Mouse (Mus musculus) limb, embryonic 15.5 days (tissue): Measurements from ENCODE around the gene Usp38. TPM values are rescaled to one million over a fixed set of nuclear protein-coding genes. Genes with fewer than 3 reads are reported as not detected.

Source experiments
- ATAC-seq: fragments of 200-750 bp; cut with Nextera tagmentation; 2 replicates; pipeline ENCODE4 v1.8.0; 2017; ENCODE audit warnings: low read depth, moderate TSS enrichment; ENCODE audit not compliant: insufficient number of reproducible peaks, low FRiP score, low TSS enrichment
- H3K27ac ChIP-seq: fragments of 300-500 bp; sonication (generic); 2 replicates; pipeline ENCODE4 v1.5.1; 2015; ENCODE audit warnings: moderate library complexity, mild to moderate bottlenecking, inconsistent platforms
- H3K27me3 ChIP-seq: fragments of 300-500 bp; sonication (generic); 2 replicates; pipeline ENCODE4 v1.6.1; 2015; ENCODE audit warnings: inconsistent platforms
- H3K36me3 ChIP-seq: fragments of 300-500 bp; sonication (generic); 2 replicates; pipeline ENCODE4 v1.6.1; 2015; ENCODE audit warnings: inconsistent platforms
- H3K4me1 ChIP-seq: fragments of 300-500 bp; sonication (generic); 2 replicates; pipeline ENCODE4 v1.6.1; 2015; ENCODE audit warnings: inconsistent platforms
- H3K4me2 ChIP-seq: fragments of 300-500 bp; sonication (generic); 2 replicates; pipeline ENCODE4 v1.6.1; 2015; ENCODE audit warnings: mild to moderate bottlenecking, inconsistent platforms
- H3K4me3 ChIP-seq: fragments of 300-500 bp; sonication (generic); 2 replicates; pipeline ENCODE4 v1.5.1; 2015; ENCODE audit warnings: mild to moderate bottlenecking, inconsistent platforms
- H3K9ac ChIP-seq: fragments of 300-500 bp; sonication (generic); 2 replicates; pipeline ENCODE4 v1.6.1; 2015; ENCODE audit warnings: inconsistent platforms
- H3K9me3 ChIP-seq: fragments of 300-500 bp; sonication (generic); 2 replicates; pipeline ENCODE4 v1.6.1; 2016; ENCODE audit warnings: inconsistent platforms
- WGBS: fragments of 180-500 bp; shearing (Covaris S2); methylation state at CpG from one replicate; pipeline ENCODE4 v1.1.7; 2015; 5-methylcytosine and 5-hydroxymethylcytosine counted together
- polyA plus RNA-seq: library from polyadenylated mRNA; unstranded; fragments of >200 nt; fragmentation: Nextera tagmentation; extraction: Ambion mirVana; gene quantifications from 2 replicates; pipeline ENCODE4 v1.2.1, GENCODE M21; 2015

Gene Usp38
- polyA plus RNA-seq, 1 experiment from 2014 or later = 16.6 TPM

- no peaks in the 10 kb centered on the region for H3K27me3 ChIP-seq
- H3K9ac ChIP-seq = no peak overlapping the region
- ATAC-seq = no peak
- no peaks in the 10 kb centered on the region for H3K9me3 ChIP-seq
- no peak overlapping the region for H3K4me3 ChIP-seq
- no peaks in the 10 kb centered on the region for H3K36me3 ChIP-seq
- H3K27ac ChIP-seq = no peak overlapping the region
- no peak overlapping the region for H3K4me2 ChIP-seq
- WGBS = 55% methylated on average over 4 of the region's 4 CpGs
- 0 out of 2 replicates have a peak, but pooled peaks cover 5% of the 10 kb centered on the region for H3K4me1 ChIP-seq
Observed at GRCm38 (mm10) chr8:80961070-80961609, 53.6 kb downstream of the Usp38 start.

DNA sequence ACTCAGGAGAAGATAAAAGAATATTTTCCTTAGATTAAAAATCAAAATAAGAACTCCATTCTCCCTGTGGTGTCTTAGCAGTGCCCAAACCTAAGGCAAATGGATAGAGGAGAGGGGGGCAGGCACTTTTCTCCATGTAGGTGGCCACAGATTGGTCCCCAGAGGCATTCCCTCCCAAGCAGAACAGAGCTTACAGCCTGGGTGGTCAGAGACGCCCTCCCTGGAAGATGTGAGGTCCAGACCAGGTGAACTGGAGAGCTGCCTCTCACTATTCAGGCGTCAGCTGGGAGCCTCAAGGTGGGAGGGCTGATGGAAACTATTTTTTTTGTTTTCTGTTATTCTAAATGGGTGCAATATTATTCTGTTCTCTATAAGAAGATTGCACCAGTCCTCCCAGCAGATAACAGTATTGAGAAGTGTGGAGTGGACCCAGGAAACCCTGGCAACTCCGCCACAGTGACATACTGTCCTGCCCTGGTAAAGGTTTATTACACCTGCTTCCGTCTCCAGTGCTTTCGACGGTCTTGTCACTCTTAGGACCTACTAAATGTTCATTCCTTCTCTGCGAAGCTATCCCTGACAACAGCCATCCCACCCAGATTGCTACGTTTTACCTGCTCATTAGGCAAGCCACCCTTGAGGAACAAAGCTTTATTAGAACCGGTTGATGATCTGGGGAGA lies 55.0 kb downstream of the Usp38 start:
- Histone ChIP-seq H3K27me3 (no peaks in the 10 kb centered on the region), H3K9ac (no peak overlapping the region), H3K9me3 (0 out of 2 replicates have a peak, but pooled peaks cover 3% of the 10 kb centered on the region), H3K4me1 (0 out of 2 replicates have a peak, but pooled peaks cover 5% of the 10 kb centered on the region), H3K36me3 (no peaks in the 10 kb centered on the region), H3K4me3 (no peak overlapping the region), H3K4me2 (no peak overlapping the region), H3K27ac (no peak overlapping the region)
- 51% methylated on average over 9 of the region's 9 CpGs for WGBS
- no peak for ATAC-seq

DNA sequence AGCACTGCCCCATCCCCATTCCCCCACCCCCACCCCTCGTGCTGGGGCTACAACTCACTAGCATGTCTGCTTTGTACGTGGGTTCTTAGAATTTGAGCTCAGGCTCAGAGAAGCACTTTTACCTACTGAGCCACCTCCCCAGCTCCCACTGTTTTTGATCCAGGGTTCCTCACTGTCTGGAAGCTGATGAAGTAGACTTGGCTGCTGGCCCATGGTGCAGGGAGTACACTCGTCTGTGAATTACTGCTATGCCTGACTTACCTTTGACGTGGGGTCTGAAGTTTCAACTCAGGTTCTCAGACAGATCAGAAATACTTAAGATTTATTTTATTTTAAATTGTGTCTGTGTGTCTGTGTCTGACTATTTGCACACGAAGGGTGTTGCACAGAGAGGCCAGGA lies 57.0 kb downstream of the Usp38 start:
- WGBS = 55% methylated on average over 5 of the region's 5 CpGs
- no peaks in the 10 kb centered on the region for H3K36me3 ChIP-seq
- H3K4me1 ChIP-seq = 0 out of 2 replicates have a peak, but pooled peaks cover 5% of the 10 kb centered on the region
- no peak overlapping the region for H3K9ac ChIP-seq
- no peaks in the 10 kb centered on the region for H3K27me3 ChIP-seq
- H3K9me3 ChIP-seq = 0 out of 2 replicates have a peak, but pooled peaks cover 3% of the 10 kb centered on the region
- H3K4me2 ChIP-seq = no peak overlapping the region
- H3K27ac ChIP-seq = no peak overlapping the region
- H3K4me3 ChIP-seq = no peak overlapping the region
- ATAC-seq = no peak

DNA sequence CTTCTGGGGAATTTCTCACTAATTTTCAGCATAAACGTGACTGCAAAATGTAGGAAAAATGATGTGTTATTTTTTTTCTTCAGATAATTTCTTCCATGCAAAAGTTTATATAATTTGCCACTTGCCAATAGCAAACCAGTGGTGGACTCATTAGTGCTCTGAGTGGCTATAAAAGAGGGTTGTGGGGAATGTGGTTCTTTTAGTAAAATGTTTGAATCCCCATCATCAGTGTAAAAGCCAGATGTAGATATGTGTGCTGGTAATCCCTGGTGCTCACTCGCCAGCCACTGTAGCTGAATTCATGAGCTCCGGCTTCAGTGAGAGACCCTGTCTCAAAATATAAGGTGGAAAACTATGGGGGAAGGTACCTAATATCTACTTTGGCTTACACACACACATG lies 61.8 kb downstream of the Usp38 start:
- H3K36me3 ChIP-seq = no peaks in the 10 kb centered on the region
- WGBS = 62% methylated on average over 3 of the region's 3 CpGs
- no peak for ATAC-seq

DNA sequence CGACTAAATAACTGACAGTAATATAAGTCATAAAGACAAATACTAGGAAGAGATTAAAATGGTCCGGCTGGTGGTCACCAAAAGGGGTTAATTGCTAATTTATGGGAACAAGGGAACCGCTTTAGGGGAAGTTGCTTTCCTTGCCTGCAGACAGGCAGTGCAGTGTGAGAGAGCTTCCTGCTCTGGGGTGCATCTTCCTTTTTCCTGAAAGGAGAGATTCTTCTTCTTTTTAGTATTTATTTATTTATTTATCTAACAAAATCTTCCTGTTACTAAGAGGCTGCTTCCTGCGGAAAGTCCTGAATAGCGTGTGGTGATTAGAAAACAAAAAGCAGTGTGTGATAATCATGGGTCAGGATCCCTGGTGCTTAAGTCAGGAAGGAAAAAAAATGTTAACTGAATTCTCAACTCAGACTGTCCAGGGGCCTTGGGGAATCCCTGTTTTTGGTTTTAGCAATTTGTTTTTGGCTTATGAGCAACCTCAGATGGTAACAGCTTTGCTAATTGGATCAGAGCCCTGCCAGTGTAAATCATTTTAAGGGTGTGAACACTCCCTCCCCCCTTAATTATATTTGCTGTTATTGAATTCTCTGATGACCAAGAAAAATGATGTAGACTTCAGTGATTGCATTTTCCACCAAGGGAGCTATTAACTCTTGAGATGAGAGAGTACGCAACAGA lies 62.4 kb downstream of the Usp38 start:
- Histone ChIP-seq H3K36me3 (no peaks in the 10 kb centered on the region), H3K9me3 (0 out of 2 replicates have a peak, but pooled peaks cover 3% of the 10 kb centered on the region), H3K4me2 (no peak overlapping the region), H3K27ac (no peak overlapping the region), H3K9ac (no peak overlapping the region), H3K4me3 (no peak overlapping the region), H3K4me1 (no peaks in the 10 kb centered on the region), H3K27me3 (no peaks in the 10 kb centered on the region)
- WGBS = 37% methylated on average over 6 of the region's 6 CpGs
- ATAC-seq = no peak

More for the DNA sequence above, 61.8 kb downstream of the Usp38 start:
- Histone ChIP-seq H3K9ac (no peak overlapping the region), H3K4me1 (no peaks in the 10 kb centered on the region), H3K9me3 (0 out of 2 replicates have a peak, but pooled peaks cover 3% of the 10 kb centered on the region), H3K4me2 (no peak overlapping the region), H3K4me3 (no peak overlapping the region), H3K27ac (no peak overlapping the region), H3K27me3 (no peaks in the 10 kb centered on the region)

GRCm38 (mm10) chr8:80948405-80949183 lies 66.1 kb downstream of the Usp38 start:
- no peak overlapping the region for H3K4me3 ChIP-seq
- WGBS = 59% methylated on average over 7 of the region's 7 CpGs
- no peaks in the 10 kb centered on the region for H3K36me3 ChIP-seq
- no peak for ATAC-seq
- H3K9ac ChIP-seq = no peak overlapping the region
- H3K27me3 ChIP-seq = no peaks in the 10 kb centered on the region
- H3K4me1 ChIP-seq = no peaks in the 10 kb centered on the region
- no peak overlapping the region for H3K4me2 ChIP-seq
- no peaks in the 10 kb centered on the region for H3K9me3 ChIP-seq
- no peak overlapping the region for H3K27ac ChIP-seq

GRCm38 (mm10) chr8:80943742-80944141 lies 71.0 kb downstream of the Usp38 start:
- Histone ChIP-seq H3K27ac (no peak overlapping the region), H3K9me3 (no peaks in the 10 kb centered on the region), H3K4me2 (no peak overlapping the region), H3K4me3 (no peak overlapping the region), H3K36me3 (no peaks in the 10 kb centered on the region), H3K4me1 (peaks cover 4% of the 10 kb centered on the region), H3K27me3 (no peaks in the 10 kb centered on the region), H3K9ac (no peak overlapping the region)
- ATAC-seq = no peak
- WGBS = 81% methylated on average over 3 of the region's 3 CpGs

DNA sequence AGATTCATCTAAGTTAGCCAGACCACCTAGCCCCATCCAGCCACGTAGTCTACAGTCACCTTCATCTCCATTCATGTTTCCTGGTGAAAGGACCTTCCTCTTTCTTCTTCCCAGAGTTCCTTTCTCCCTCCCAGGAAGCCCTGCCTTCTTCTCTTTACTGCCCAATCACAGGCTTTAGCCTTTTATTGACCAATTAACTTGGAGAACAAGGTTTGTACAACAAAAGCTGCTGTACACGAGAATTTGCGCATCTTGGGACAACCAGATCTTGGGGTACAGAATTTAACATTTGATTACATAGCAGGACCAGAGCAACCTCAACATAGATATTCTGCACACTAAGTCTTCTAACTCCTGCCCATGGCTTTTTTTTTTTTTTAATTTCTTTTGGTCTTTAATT lies 73.1 kb downstream of the Usp38 start:
- no peaks in the 10 kb centered on the region for H3K27me3 ChIP-seq
- no peak overlapping the region for H3K27ac ChIP-seq
- H3K36me3 ChIP-seq = no peaks in the 10 kb centered on the region
- H3K4me3 ChIP-seq = no peak overlapping the region
- peaks cover 17% of the 10 kb centered on the region for H3K4me1 ChIP-seq
- H3K9me3 ChIP-seq = no peaks in the 10 kb centered on the region
- WGBS = 83% methylated on average over 3 of the region's 3 CpGs
- no peak overlapping the region for H3K4me2 ChIP-seq
- H3K9ac ChIP-seq = no peak overlapping the region
- ATAC-seq = no peak

- ATAC-seq = 0 out of 2 replicates have a peak, but pooled peaks have one; percentile 63
- Histone ChIP-seq H3K9me3 (no peaks in the 10 kb centered on the region), H3K4me3 (no peak overlapping the region), H3K9ac (no peak overlapping the region), H3K4me1 (peaks cover 17% of the 10 kb centered on the region), H3K27me3 (no peaks in the 10 kb centered on the region), H3K4me2 (peak overlapping the region; percentile 17; the same call in 1 of the 2 replicates), H3K27ac (peak overlapping the region; percentile 81), H3K36me3 (no peaks in the 10 kb centered on the region)
- WGBS = 28% methylated on average over 15 of the region's 15 CpGs
Observed at GRCm38 (mm10) chr8:80937814-80938650, 76.7 kb downstream of the Usp38 start.
